Mouse (Mus musculus) limb, embryonic 10.5 days (tissue): Measurements from ENCODE around the gene Ndufaf3. TPM values are rescaled to one million over a fixed set of nuclear protein-coding genes. Genes with fewer than 3 reads are reported as not detected.

Experiments
- DNase-seq: peaks from one replicate; pipeline ENCODE4 v3.0.0-alpha.2; 2017; ENCODE audit warnings: low spot score
- H3K27ac ChIP-seq: fragments of 300-500 bp; sonication (generic); 2 replicates; pipeline ENCODE4 v1.5.1; 2016; ENCODE audit warnings: mild to moderate bottlenecking
- H3K27me3 ChIP-seq: fragments of 300-500 bp; sonication (generic); 2 replicates; pipeline ENCODE4 v1.6.1; 2016; ENCODE audit warnings: low read depth, mild to moderate bottlenecking; ENCODE audit not compliant: poor library complexity, severe bottlenecking
- H3K36me3 ChIP-seq: fragments of 300-500 bp; sonication (generic); 2 replicates; pipeline ENCODE4 v1.6.1; 2016; ENCODE audit warnings: mild to moderate bottlenecking, moderate library complexity
- H3K4me1 ChIP-seq: fragments of 300-500 bp; sonication (generic); 2 replicates; pipeline ENCODE4 v1.6.1; 2016
- H3K4me3 ChIP-seq: fragments of 300-500 bp; sonication (generic); 2 replicates; pipeline ENCODE4 v1.5.1; 2016; ENCODE audit warnings: mild to moderate bottlenecking, moderate library complexity
- H3K9me3 ChIP-seq: fragments of 300-500 bp; sonication (generic); replicated peaks from 2 replicates; pipeline ENCODE4 v1.6.1; 2016; ENCODE audit warnings: mild to moderate bottlenecking
- WGBS: fragments of 180-500 bp; shearing (Covaris S2); methylation state at CpG from one replicate; pipeline ENCODE4 v1.1.7; 2016; 5-methylcytosine and 5-hydroxymethylcytosine counted together
- polyA plus RNA-seq: library from polyadenylated mRNA; unstranded; fragments of >200 nt; fragmentation: Nextera tagmentation; extraction: Ambion mirVana; gene quantifications from 2 replicates; pipeline ENCODE4 v1.2.1, GENCODE M21; 2016

The Ndufaf3 gene
- polyA plus RNA-seq, 1 experiment from 2014 or later = 49.3 TPM

- H3K27ac ChIP-seq = peak overlapping the region; percentile 99
- no peak for DNase-seq
Observed at GRCm38 (mm10) chr9:108579344-108579690, 12.1 kb upstream of the Ndufaf3 start.

DNA sequence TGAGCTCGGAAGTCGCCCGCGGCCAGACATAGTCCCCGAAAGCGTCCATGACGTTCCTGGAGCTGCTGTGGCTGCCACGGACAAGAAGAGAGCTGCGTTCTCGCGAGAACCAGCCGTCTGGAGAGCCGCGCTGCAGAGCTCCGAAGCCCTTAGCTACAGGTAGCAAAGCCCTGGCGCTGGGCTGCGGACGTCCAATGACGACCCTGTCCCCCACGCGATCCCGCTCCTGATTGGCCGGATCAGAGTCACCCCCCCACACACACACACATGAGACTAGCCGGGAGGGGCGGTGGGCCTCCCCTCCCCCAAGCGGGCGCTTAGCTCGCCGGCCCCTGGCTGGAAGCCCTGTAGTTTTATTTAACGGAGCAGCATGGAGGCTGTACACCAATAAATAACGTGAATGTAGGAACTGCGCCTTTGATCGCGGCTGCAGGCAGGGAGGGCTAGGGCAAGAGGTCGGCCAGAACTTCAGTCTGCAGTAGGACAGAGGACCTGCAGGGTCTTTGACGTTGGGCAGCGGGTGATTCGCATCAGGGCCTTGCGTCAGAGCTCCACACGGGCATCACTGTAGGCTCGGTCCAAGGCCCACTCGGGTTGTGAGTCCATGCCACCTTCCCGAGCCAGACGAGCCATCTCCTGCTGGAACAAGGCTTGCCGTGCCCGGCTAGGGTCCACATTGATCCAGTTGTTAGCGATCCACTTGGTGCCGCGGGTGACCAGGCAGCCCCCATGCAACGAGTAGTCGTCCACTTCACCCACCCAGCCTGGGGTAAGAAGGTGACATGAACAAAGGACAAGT, 11.5 kb upstream of the Ndufaf3 start, which contains the start of gene Wdr6:
Gene Wdr6 (minus strand): TSS at position 195 of the 799 bp plus-strand sequence.
- Histone ChIP-seq H3K4me1 (peaks cover 54% of the 10 kb centered on the region), H3K27me3 (no peaks in the 10 kb centered on the region), H3K9me3 (no peaks in the 10 kb centered on the region), H3K4me3 (peak within 1 kb of the TSS; percentile 88), H3K36me3 (peaks cover 36% of the 10 kb centered on the region), H3K27ac (peak within 1 kb of the TSS; percentile 99)
- DNase-seq = peak; percentile 95
- WGBS = 7% methylated on average over 51 of the region's 51 CpGs

More at GRCm38 (mm10) chr9:108579344-108579690, 12.1 kb upstream of the Ndufaf3 start:
- H3K36me3 ChIP-seq = peaks cover 30% of the 10 kb centered on the region
- H3K9me3 ChIP-seq = no peaks in the 10 kb centered on the region
- no peaks in the 10 kb centered on the region for H3K27me3 ChIP-seq
- WGBS = 74% methylated on average over 5 of the region's 5 CpGs
- peaks cover 48% of the 10 kb centered on the region for H3K4me1 ChIP-seq
- peak overlapping the region; percentile 88 for H3K4me3 ChIP-seq

- Histone ChIP-seq H3K27ac (peak overlapping the region; percentile 99), H3K4me1 (peaks cover 61% of the 10 kb centered on the region), H3K27me3 (no peaks in the 10 kb centered on the region), H3K36me3 (peaks cover 43% of the 10 kb centered on the region), H3K9me3 (no peaks in the 10 kb centered on the region), H3K4me3 (peak overlapping the region; percentile 88)
- WGBS = under 1% methylated on average over 24 of the region's 24 CpGs
- DNase-seq = no peak
Observed at GRCm38 (mm10) chr9:108577934-108578544, 10.8 kb upstream of the Ndufaf3 start.

DNA sequence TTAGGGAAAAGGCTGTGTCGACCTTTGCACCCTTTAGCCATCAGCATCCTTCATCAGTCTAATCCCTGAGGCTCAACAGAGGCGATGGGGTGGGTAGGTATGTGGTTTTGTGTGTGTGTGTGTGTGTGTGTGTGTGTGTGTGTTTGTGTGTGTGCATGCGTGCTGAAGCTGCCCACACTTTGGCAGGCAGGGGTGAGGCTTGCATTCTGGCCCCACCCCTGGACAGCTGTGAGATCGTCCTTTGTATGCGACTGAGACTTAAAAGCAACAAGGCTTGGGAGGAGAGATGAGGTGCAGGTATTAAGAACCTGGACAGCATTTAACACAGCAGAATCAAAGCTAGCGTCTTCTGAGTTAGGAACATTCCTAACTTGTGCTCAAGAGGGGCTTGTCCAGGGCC, 9.8 kb upstream of the Ndufaf3 start:
- no peaks in the 10 kb centered on the region for H3K27me3 ChIP-seq
- H3K9me3 ChIP-seq = no peaks in the 10 kb centered on the region
- H3K4me1 ChIP-seq = peaks cover 61% of the 10 kb centered on the region
- H3K4me3 ChIP-seq = peak overlapping the region; percentile 88
- peaks cover 53% of the 10 kb centered on the region for H3K36me3 ChIP-seq
- H3K27ac ChIP-seq = no peak overlapping the region
- DNase-seq = no peak
- WGBS = 70% methylated on average over 6 of the region's 6 CpGs

GRCm38 (mm10) chr9:108575321-108576297, 8.4 kb upstream of the Ndufaf3 start:
- DNase-seq = no peak
- peak overlapping the region; percentile 88 for H3K4me3 ChIP-seq

GRCm38 (mm10) chr9:108574921-108575320, 7.7 kb upstream of the Ndufaf3 start:
- peaks cover 71% of the 10 kb centered on the region for H3K4me1 ChIP-seq
- peaks cover 69% of the 10 kb centered on the region for H3K36me3 ChIP-seq
- no peak for DNase-seq
- 94% methylated on average over 12 of the region's 12 CpGs for whole genome bisulfite sequencing
- no peaks in the 10 kb centered on the region for H3K27me3 ChIP-seq
- H3K9me3 ChIP-seq = no peaks in the 10 kb centered on the region
- peak overlapping the region; percentile 16; the same call in 1 of the 2 replicates for H3K4me3 ChIP-seq
- no peak overlapping the region for H3K27ac ChIP-seq

More at GRCm38 (mm10) chr9:108575321-108576297, 8.4 kb upstream of the Ndufaf3 start:
- Histone ChIP-seq H3K4me1 (peaks cover 65% of the 10 kb centered on the region), H3K27ac (no peak overlapping the region), H3K27me3 (no peaks in the 10 kb centered on the region), H3K9me3 (no peaks in the 10 kb centered on the region), H3K36me3 (peaks cover 67% of the 10 kb centered on the region)
- WGBS = 85% methylated on average over 37 of the region's 37 CpGs

- WGBS = 51% methylated on average over 26 of the region's 26 CpGs
- peak; percentile 82 for DNase-seq
- peak overlapping the region; percentile 16; the same call in 1 of the 2 replicates for H3K4me3 ChIP-seq
- peak overlapping the region; percentile 50; the same call in 1 of the 2 replicates for H3K27ac ChIP-seq
- H3K36me3 ChIP-seq = peaks cover 69% of the 10 kb centered on the region
- no peaks in the 10 kb centered on the region for H3K27me3 ChIP-seq
- H3K4me1 ChIP-seq = peaks cover 70% of the 10 kb centered on the region
- no peaks in the 10 kb centered on the region for H3K9me3 ChIP-seq
Observed at GRCm38 (mm10) chr9:108573774-108574690, 6.8 kb upstream of the Ndufaf3 start.

- no peak overlapping the region for H3K4me3 ChIP-seq
- no peaks in the 10 kb centered on the region for H3K27me3 ChIP-seq
- H3K36me3 ChIP-seq = peaks cover 71% of the 10 kb centered on the region
- 92% methylated on average over 10 of the region's 10 CpGs for WGBS
- no peak overlapping the region for H3K27ac ChIP-seq
- no peaks in the 10 kb centered on the region for H3K9me3 ChIP-seq
- H3K4me1 ChIP-seq = peaks cover 76% of the 10 kb centered on the region
- no peak for DNase-seq
Observed at GRCm38 (mm10) chr9:108572321-108572720, 5.1 kb upstream of the Ndufaf3 start.

- H3K27me3 ChIP-seq = no peaks in the 10 kb centered on the region
Observed at GRCm38 (mm10) chr9:108571401-108571973, 4.3 kb upstream of the Ndufaf3 start.

DNA sequence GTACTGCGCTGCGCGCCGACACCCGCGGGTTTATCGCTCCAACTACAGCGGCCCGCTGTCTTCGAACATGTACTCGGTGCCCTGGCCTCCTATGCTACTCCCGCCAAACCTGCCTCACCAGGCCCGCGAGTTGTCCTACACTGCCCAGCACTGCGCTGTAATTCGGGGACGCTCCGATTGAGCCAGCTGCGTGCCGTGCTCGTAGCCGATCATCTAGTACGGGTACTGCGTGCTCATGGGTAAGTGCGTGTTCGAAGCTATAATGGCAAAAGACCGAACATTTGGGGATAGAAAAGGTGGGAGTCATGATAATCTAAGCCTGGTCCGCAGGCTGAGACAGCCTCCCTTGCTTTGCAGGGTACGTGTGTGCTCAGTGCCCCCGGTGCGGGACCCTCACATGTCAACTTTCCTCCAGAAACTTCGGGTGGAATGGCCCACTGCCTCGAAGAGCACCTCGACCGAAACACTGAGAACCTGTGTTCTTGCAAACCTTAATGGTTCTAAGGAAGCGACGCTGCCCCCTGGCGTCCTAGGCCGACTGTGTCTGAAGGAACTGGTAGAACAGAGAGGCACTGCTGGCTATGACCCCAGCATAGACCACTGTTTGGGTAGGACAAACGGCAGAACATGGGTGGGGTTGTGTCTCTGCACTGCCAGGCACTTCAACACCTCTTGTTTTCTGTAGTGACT, 3.1 kb upstream of the Ndufaf3 start:
- peak overlapping the region; percentile 82 for H3K4me3 ChIP-seq
- H3K9me3 ChIP-seq = no peaks in the 10 kb centered on the region
- no peaks in the 10 kb centered on the region for H3K27me3 ChIP-seq
- peaks cover 63% of the 10 kb centered on the region for H3K36me3 ChIP-seq
- 2% methylated on average over 40 of the region's 40 CpGs for WGBS
- DNase-seq = peak; percentile 81
- H3K4me1 ChIP-seq = peaks cover 69% of the 10 kb centered on the region
- H3K27ac ChIP-seq = peak overlapping the region; percentile 85

More at GRCm38 (mm10) chr9:108571401-108571973, 4.3 kb upstream of the Ndufaf3 start:
- Histone ChIP-seq H3K9me3 (no peaks in the 10 kb centered on the region), H3K36me3 (peaks cover 63% of the 10 kb centered on the region), H3K4me1 (peaks cover 71% of the 10 kb centered on the region), H3K4me3 (no peak overlapping the region), H3K27ac (no peak overlapping the region)
- no peak for DNase-seq
- WGBS = 95% methylated on average over 16 of the region's 16 CpGs
